Mouse (Mus musculus): ENCODE data around the gene Gm10772. TPM values are rescaled to one million over a fixed set of nuclear protein-coding genes. Genes with fewer than 3 reads are reported as not detected.

The Gm10772 gene
- polyA plus RNA-seq (2012; ENCODE audit: low replicate concordance) = not detected in 2 replicates

DNA sequence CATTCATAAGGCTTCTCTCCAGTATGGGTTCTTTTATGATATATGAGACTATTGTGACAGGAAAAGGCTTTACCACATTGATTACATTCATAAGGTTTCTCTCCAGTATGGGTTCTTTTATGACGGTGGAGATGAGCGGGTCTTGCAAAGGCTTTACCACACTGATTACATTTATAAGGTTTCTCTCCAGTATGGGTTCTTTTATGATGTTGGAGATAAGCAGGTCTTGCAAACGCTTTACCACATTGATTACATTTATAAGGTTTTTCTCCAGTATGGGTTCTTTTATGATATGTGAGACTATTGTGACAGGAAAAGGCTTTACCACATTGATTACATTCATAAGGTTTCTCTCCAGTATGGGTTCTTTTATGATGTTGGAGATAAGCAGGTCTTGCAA, at the start of gene Gm10772:
Gene Gm10772, minus strand, starts transcription at position 101 of the 400 bp plus-strand sequence.

Other genes with a start within 250 kb of the Gm10772 start
- not detected in 2 replicates for gene Gm10324, start 108.0 kb downstream of the Gm10772 start, polyA plus RNA-seq (2012; ENCODE audit: low replicate concordance)
- not detected in 2 replicates for gene 2410141K09Rik, start 213.5 kb upstream of the Gm10772 start, polyA plus RNA-seq (2012; ENCODE audit: low replicate concordance)